Mouse (Mus musculus) lung, embryonic 16.5 days (tissue): ENCODE data around the gene Trim12c. TPM values are rescaled to one million over a fixed set of nuclear protein-coding genes. Genes with fewer than 3 reads are reported as not detected.
"Not testable (repeated sequence)": the region's sequence is repeated elsewhere in the genome, so short reads cannot be mapped to it uniquely, and the experiment has no call there.

Source experiments
- ATAC-seq: fragments of 200-750 bp; cut with Nextera tagmentation; 2 replicates; pipeline ENCODE4 v1.8.0; 2017; ENCODE audit warnings: low read depth, mild to moderate bottlenecking, moderate library complexity
- H3K27ac ChIP-seq: fragments of 300-500 bp; sonication (generic); 2 replicates; pipeline ENCODE4 v1.5.1; 2014; ENCODE audit warnings: mild to moderate bottlenecking, control low read depth, low read length
- H3K27me3 ChIP-seq: fragments of 300-500 bp; sonication (generic); 2 replicates; pipeline ENCODE4 v1.6.1; 2014; ENCODE audit warnings: low read depth, low read length, mixed read lengths; ENCODE audit not compliant: control insufficient read depth, insufficient read depth
- H3K36me3 ChIP-seq: fragments of 300-500 bp; sonication (generic); 2 replicates; pipeline ENCODE4 v1.6.1; 2014; ENCODE audit warnings: low read length; ENCODE audit not compliant: control insufficient read depth, insufficient read depth
- H3K4me1 ChIP-seq: fragments of 300-500 bp; sonication (generic); replicated peaks from 2 replicates; pipeline ENCODE4 v1.6.1; 2014; ENCODE audit warnings: low read length, mixed read lengths; ENCODE audit not compliant: control insufficient read depth, insufficient read depth
- H3K4me2 ChIP-seq: fragments of 300-500 bp; sonication (generic); 2 replicates; pipeline ENCODE4 v1.6.1; 2014; ENCODE audit warnings: low read depth, low read length, control low read depth
- H3K4me3 ChIP-seq: fragments of 300-500 bp; sonication (generic); 2 replicates; pipeline ENCODE4 v1.5.1; 2014; ENCODE audit warnings: mild to moderate bottlenecking, low read length, control low read depth
- H3K9ac ChIP-seq: fragments of 300-500 bp; sonication (generic); 2 replicates; pipeline ENCODE4 v1.6.1; 2014; ENCODE audit warnings: low read length, control low read depth
- H3K9me3 ChIP-seq: fragments of 300-500 bp; sonication (generic); 2 replicates; pipeline ENCODE4 v1.6.1; 2016; ENCODE audit warnings: low read length; ENCODE audit not compliant: control insufficient read depth
- WGBS: fragments of 180-500 bp; shearing (Covaris S2); extraction: QIAGEN DNeasy Blood & Tissue Kit; methylation state at CpG from one replicate; pipeline ENCODE4 v1.1.7; 2014; 5-methylcytosine and 5-hydroxymethylcytosine counted together
- polyA plus RNA-seq: library from polyadenylated mRNA; unstranded; fragments of >200 nt; fragmentation: Nextera tagmentation; extraction: Ambion mirVana; gene quantifications from 2 replicates; pipeline ENCODE4 v1.2.1, GENCODE M21; 2015

Trim12c gene
- 1.6 and 2.6 TPM in 2 replicates for polyA plus RNA-seq

- no peaks in the 10 kb centered on the region for H3K27me3 ChIP-seq
- peak within 1 kb of the TSS; percentile 67 for H3K4me2 ChIP-seq
- no peak within 1 kb of the TSS for H3K27ac ChIP-seq
- H3K36me3 ChIP-seq, result no peaks in the 10 kb centered on the region
- H3K4me3 ChIP-seq, result peak within 1 kb of the TSS; percentile 52
- peak within 1 kb of the TSS; percentile 52 for H3K9ac ChIP-seq
- no peaks in the 10 kb centered on the region for H3K9me3 ChIP-seq
- WGBS, result 3% methylated on average over 14 of the region's 14 CpGs
- ATAC-seq, result peak; percentile 100
- H3K4me1 ChIP-seq, result 0 out of 2 replicates have a peak, but pooled peaks cover 2% of the 10 kb centered on the region
These were observed at the start of gene Trim12c for GRCm38 (mm10) chr7:104352717-104353599. TSS of gene Trim12c (minus strand) at chr7:104353362.

DNA sequence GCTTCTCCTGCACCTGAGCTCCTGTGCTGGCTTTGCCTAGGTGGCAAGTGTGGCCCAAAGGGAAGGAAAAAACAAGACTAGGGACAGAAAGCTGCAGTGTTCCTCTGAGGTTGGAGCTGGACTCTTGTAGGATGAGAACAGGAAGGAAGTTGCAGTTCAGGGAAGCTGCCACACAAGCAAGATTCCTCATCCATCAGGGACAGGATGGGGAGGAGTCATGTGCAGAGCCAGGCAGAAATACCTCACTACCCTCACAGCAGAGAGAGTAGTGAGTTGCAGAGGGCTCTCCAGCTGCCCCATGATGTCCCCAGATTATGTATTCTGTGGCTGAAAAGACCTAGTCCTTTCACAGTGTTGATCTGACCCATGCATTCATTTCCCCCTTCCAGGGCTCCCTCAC is 48.0 kb upstream of the Trim12c start:
- Histone ChIP-seq H3K4me1 (no peaks in the 10 kb centered on the region), H3K9ac (no peak overlapping the region), H3K4me3 (no peak overlapping the region), H3K27ac (no peak overlapping the region), H3K36me3 (no peaks in the 10 kb centered on the region), H3K27me3 (no peaks in the 10 kb centered on the region), H3K9me3 (no peaks in the 10 kb centered on the region), H3K4me2 (no peak overlapping the region)
- no peak for ATAC-seq

- no peak within 1 kb of the TSS for H3K27ac ChIP-seq
- H3K27me3 ChIP-seq, result no peaks in the 10 kb centered on the region
- 88% methylated on average over 1 of the region's 1 CpGs for WGBS
- no peaks in the 10 kb centered on the region for H3K4me1 ChIP-seq
- ATAC-seq, result no peak
- no peak within 1 kb of the TSS for H3K4me2 ChIP-seq
- no peak within 1 kb of the TSS for H3K9ac ChIP-seq
- no peaks in the 10 kb centered on the region for H3K36me3 ChIP-seq
- no peaks in the 10 kb centered on the region for H3K9me3 ChIP-seq
- no peak within 1 kb of the TSS for H3K4me3 ChIP-seq
These were observed 47.5 kb upstream of the Trim12c start, which contains the start of gene Trim30c for GRCm38 (mm10) chr7:104400698-104401097. TSS of gene Trim30c (minus strand) at chr7:104400837.

DNA sequence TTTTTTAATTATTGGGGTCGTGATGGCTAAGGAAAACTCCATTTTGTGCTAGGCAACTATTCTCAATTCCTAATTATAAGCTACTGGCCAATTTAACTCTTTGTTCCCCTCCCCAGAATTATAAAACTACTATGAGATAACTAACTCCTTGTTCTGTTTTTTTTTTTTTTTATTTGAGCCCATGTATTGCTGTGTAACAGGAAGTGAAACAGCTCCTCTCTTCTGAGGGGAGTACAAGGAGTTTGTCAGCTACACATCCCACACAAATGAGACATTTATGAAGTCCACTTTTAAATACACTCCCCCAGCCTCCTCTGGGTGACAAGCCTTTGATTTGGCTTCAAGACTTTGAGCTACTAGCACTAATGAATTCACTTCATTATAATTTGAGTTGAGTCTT is 45.3 kb upstream of the Trim12c start:
- no peaks in the 10 kb centered on the region for H3K36me3 ChIP-seq
- H3K27me3 ChIP-seq, result no peaks in the 10 kb centered on the region
- ATAC-seq, result no peak
- H3K9me3 ChIP-seq, result no peaks in the 10 kb centered on the region
- H3K4me1 ChIP-seq, result no peaks in the 10 kb centered on the region
- WGBS, result 80% methylated on average over 1 of the region's 1 CpGs
- H3K4me2 ChIP-seq, result no peak overlapping the region
- H3K4me3 ChIP-seq, result no peak overlapping the region
- H3K9ac ChIP-seq, result no peak overlapping the region
- no peak overlapping the region for H3K27ac ChIP-seq

DNA sequence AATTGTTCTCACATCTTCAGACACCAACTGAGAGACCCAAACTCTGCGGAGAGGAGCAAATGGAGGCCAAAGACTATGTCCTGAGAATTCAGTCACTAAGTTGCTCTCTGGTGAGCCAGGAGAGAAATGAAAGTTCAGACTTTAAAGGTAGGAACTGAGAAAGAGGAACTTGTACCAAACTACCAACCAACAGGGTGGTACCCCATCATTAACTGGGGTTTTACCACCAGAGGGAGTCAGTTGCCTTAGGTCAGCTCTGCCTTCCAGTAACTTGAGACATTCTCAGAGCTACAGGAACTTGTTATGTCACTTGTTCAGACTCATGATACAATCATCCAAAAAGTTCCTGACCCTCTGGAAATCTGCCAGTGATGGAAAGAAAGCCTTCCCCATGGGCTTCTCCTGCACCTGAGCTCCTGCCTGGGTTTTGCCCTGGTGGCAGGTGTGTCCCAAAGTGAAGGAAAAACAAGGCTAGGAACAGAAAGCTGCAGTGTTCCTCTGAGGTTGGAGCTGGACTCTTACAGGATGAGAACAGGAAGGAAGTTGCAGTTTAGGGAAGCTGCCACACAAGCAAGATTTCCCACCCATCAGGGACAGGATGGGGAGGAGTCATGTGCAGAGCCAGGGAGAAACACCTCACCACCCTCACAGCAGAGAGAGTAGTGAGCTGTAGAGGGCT is 16.7 kb upstream of the Trim12c start, which contains the start of gene Trim30b:
Trim30b (minus strand) TSS at position 149 of the 679 bp plus-strand sequence.
- 59% methylated on average over 1 of the region's 1 CpGs for WGBS
- no peaks in the 10 kb centered on the region for H3K4me1 ChIP-seq
- ATAC-seq, result no peak
- no peak within 1 kb of the TSS for H3K4me2 ChIP-seq
- H3K4me3 ChIP-seq, result no peak within 1 kb of the TSS
- no peaks in the 10 kb centered on the region for H3K27me3 ChIP-seq
- no peaks in the 10 kb centered on the region for H3K36me3 ChIP-seq
- no peak within 1 kb of the TSS for H3K9ac ChIP-seq
- H3K9me3 ChIP-seq, result no peaks in the 10 kb centered on the region
- H3K27ac ChIP-seq, result no peak within 1 kb of the TSS

DNA sequence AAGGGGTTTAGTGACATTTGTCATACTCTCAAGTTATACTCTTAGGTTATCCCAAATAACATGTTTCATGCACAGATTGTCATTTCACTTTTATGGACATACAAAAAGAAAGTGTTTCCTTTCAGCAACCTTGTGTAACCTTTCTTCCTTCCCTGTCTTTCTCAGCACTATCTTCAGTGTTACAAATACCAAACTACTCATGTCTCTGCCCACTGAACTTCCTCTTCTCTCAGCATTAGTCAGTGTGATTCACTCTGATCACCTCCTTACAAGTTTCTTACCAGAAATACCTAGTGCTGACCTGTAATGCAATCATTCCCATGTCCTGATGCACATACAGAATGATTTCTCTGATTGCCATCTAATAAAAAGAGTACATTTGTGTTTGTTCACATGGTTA is 13.2 kb upstream of the Trim12c start:
- Histone ChIP-seq H3K4me3 (no peak overlapping the region), H3K27ac (no peak overlapping the region), H3K4me1 (no peaks in the 10 kb centered on the region), H3K4me2 (no peak overlapping the region), H3K9me3 (no peaks in the 10 kb centered on the region), H3K36me3 (no peaks in the 10 kb centered on the region), H3K27me3 (no peaks in the 10 kb centered on the region), H3K9ac (no peak overlapping the region)
- no peak for ATAC-seq

DNA sequence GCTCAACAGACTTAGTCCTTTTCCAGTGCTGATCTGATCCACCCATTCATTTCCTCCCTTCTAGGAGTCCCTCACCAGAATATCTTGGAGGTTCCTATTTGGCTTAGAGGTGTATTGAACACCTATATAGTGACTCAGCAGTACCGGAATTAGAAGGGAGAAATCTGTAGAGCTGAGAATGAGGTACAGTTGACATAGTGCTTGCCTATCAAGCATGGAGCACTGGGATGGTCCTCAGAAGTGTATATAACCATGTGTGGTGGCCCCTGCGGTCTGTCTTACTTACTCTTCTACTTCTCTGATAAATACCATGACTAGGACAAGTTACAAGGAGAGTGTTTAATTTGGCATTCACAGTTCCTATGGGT is 422 bp upstream of the Trim12c start:
- Histone ChIP-seq H3K36me3 (no peaks in the 10 kb centered on the region), H3K27ac (no peak overlapping the region), H3K9ac (no peak overlapping the region), H3K9me3 (no peaks in the 10 kb centered on the region), H3K4me1 (0 out of 2 replicates have a peak, but pooled peaks cover 2% of the 10 kb centered on the region), H3K27me3 (no peaks in the 10 kb centered on the region), H3K4me2 (peak overlapping the region; percentile 67), H3K4me3 (peak overlapping the region; percentile 52; the same call in 1 of the 2 replicates)
- ATAC-seq, result peak; percentile 26
- WGBS, result 63% methylated on average over 2 of the region's 2 CpGs

DNA sequence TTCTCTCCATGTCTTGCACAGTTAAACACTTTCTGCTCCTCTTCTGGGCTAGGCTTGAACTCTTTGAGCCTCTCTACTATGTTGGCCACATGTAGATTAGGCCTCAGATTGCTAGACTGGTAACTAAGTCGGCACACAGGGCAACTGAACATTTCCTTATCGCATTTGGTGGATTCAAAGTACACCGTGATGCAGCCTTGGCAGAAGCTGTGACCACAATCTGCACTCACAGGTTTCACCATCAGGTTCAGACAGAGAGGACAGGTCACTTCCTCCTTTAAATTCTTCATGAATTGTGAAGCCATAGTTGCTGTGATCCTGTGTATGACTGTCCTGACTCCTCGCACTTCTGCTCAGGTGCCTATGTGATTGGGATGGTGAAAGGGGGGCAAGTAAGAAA is 5.1 kb downstream of the Trim12c start:
- not testable (repeated sequence) for H3K9me3 ChIP-seq, H3K27ac ChIP-seq, H3K4me2 ChIP-seq, H3K36me3 ChIP-seq, H3K9ac ChIP-seq, H3K4me3 ChIP-seq, ATAC-seq, H3K4me1 ChIP-seq, H3K27me3 ChIP-seq
- 91% methylated on average over 4 of the region's 4 CpGs for WGBS

DNA sequence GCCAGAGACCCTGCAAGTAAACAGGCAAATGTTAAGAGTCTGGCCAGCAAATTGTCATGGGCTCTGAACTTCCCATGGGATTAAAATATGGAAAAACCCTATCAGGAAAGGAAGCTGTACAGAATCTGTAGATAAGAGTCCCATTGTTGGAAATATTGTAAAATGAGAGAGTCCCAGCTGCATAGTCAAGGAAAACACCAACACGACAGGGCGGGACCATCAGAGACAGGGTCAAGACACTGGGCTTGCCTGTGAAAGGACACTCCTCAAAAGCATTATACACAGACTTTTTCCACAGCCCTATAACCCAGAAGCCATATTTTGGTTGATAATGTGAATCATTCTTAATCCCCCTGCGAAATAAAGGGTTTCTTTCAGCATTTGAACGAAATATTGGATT is 12.4 kb downstream of the Trim12c start:
- not testable (repeated sequence) for H3K27me3 ChIP-seq, H3K4me3 ChIP-seq, ATAC-seq, H3K27ac ChIP-seq, H3K36me3 ChIP-seq, H3K4me1 ChIP-seq, H3K9ac ChIP-seq, H3K4me2 ChIP-seq, H3K9me3 ChIP-seq
- 84% methylated on average over 2 of the region's 4 CpGs for WGBS
